Mouse (Mus musculus) neutrophil, adult 5-6 weeks (primary cell): ENCODE measurements around the gene Aicda. TPM values are rescaled to one million over a fixed set of nuclear protein-coding genes. Genes with fewer than 3 reads are reported as not detected.
"Not testable (repeated sequence)": the region's sequence is repeated elsewhere in the genome, so short reads cannot be mapped to it uniquely, and the experiment has no call there.

Experiments
- ATAC-seq: fragments of 151-379, 151-347 bp; 2 replicates; pipeline ENCODE4 v1.8.0; 2017; ENCODE audit warnings: mild to moderate bottlenecking, moderate TSS enrichment; ENCODE audit not compliant: insufficient number of reproducible peaks, poor library complexity, low FRiP score, severe bottlenecking; ENCODE audit errors: extremely low read depth
- total RNA-seq: library from RNA; stranded (forward); fragments of 200-1000 nt; gene quantifications from 2 replicates; pipeline ENCODE4 v1.2.3, GENCODE M21; 2017

Aicda gene
- total RNA-seq, 1 experiment from 2014 or later, result 0.58 TPM

DNA sequence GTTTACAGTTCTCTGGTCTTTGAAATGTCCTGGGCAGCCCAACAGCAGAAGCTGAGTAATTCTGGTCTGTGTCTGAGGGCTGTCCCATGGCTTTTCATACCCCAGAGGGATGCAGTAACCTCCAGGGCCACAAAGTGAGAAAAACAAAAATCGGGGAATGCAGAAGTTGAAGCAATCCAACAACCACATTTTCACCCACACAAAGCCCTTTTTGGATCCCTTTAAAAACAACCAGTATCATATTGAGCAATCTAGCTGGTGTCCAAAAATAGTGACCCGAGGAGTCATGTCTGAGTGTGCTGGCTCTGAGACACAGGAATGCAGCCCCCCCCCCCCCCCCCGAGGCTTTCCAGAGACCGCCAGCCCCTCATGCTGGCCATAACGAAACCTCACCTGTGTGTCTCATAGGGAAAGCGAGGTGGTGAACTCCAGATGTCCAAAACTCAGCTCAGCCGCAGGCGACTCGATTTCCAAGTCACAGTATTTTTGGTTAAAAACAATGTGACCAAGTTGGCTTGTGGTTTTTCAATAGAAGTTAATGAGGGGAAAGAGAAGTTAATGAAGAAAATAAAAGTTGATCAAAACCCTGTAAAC, 8.2 kb upstream of the Aicda start:
- ATAC-seq, result no peak

GRCm38 (mm10) chr6:122545948-122546347, 7.7 kb upstream of the Aicda start:
- ATAC-seq, result no peak

DNA sequence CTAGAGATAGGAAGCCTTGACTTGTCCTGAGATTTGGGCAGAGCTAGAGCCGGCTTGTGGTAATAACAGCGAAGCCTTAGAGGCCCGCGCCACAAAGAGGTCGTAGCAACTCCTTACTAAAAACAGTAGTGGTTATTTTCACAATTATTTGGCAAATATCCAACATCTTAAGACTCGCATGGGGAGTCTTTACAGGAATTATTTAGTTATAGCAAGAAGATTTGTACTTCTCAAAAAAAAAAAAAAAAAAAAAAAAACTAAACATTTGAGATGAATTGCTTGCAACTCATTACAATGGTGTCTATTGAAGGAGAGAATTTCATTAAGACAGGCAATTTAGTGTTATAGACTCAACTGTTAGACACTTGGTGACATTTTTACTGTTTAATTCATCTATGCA, 501 bp downstream of the Aicda start:
- no peak for ATAC-seq

GRCm38 (mm10) chr6:122555266-122555665, 1.7 kb downstream of the Aicda start:
- no peak for ATAC-seq

DNA sequence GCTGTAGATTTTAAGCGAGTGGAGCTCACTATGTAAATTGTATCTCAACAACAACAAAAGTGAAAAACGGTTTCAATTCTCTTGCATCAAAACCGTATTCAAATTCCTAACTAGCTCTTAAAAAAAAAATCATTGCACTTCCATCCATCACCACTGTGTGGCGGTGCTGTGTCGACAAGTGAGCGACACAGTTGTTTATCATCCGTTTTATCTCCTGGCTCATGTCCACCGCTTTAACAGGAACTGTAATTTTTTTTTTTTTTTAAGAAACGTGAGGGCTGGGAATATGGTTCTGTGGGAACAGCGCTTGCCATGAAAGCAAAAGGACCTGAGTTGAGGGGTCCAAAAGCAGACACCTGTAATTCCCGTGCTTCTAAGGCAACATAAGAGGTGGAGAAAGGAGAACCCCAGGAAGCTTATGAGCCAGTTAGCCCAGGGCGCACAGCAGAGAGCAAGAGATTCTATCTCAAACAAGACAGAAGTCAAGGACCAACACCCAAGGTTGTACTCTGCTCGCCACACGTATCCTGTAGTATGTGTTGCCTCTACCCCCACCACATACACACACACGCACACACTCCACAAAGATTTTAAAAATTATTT, 3.5 kb downstream of the Aicda start:
- ATAC-seq, result peak; percentile 81

- peak; percentile 75 for ATAC-seq
These were observed 6.8 kb downstream of the Aicda start for GRCm38 (mm10) chr6:122560427-122560826.

GRCm38 (mm10) chr6:122561005-122561404, 7.4 kb downstream of the Aicda start:
- no peak for ATAC-seq

- ATAC-seq, result peak; percentile 71
These were observed 8.9 kb downstream of the Aicda start for GRCm38 (mm10) chr6:122562463-122562862.

GRCm38 (mm10) chr6:122565070-122565784, 11.6 kb downstream of the Aicda start:
- peak; percentile 23; the same call in 1 of the 2 replicates for ATAC-seq

GRCm38 (mm10) chr6:122569113-122569512, 15.5 kb downstream of the Aicda start:
- ATAC-seq, result no peak

DNA sequence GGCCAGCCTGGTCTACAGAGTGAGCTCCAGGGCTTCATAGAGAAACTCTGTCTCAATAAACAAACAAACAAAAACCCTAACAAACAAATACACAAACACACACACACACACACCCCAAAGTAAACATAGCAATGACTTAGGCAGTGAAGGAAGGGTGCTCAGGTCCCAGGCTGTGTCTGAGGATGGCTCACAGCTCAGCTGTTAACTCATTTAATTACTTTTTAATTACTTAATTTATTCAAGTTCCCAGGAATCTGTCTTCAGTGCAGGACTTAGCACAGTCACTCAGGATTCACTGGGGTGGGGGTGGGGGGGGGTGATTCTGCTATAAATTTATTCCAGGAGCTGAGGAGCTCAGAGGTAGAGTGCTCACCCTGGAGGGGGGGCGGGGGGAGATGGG, 16.2 kb downstream of the Aicda start:
- ATAC-seq, result no peak

- peak; percentile 77 for ATAC-seq
These were observed 17.4 kb downstream of the Aicda start for GRCm38 (mm10) chr6:122570695-122571616.

GRCm38 (mm10) chr6:122571617-122571959, 18.0 kb downstream of the Aicda start:
- ATAC-seq, result no peak

- not testable (repeated sequence) for ATAC-seq
These were observed 21.4 kb downstream of the Aicda start for GRCm38 (mm10) chr6:122575037-122575436.

DNA sequence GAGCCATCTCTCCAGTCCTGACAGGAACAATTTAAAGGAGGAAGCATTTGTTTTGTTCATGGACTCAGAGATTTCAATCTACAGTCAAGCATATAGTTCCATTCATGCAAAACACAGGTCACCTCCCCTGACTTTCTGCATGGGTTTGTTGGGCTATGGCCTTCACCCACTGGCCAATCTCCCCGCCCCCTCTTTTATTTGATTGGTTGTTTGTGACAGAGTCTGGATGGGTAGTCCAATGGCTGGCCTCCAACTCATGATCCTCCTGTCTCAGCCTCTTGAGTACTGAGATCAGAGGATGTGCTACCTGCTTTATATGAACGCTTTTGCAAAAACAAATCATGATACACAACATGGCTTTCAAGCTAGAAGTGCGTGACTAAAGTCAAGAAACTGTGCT, 23.4 kb downstream of the Aicda start:
- no peak for ATAC-seq

DNA sequence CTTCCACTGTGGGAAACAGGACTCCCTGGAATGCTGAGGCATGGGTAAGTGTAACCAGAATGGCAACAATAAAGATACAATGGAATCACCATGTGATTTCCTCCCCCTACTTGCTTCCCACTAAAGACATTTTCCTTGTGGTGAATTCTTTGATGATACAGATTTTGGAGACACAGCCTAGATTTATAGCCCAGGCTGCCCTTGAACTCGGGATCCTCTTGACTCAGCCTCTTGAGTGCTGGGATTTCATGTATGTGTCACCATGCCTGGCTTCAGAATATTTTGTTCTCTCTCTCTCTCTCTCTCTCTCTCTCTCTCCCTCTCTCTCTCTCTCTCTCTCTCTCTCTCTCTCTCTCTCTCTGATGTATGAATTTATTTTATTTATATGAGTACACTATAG, 25.5 kb downstream of the Aicda start:
- ATAC-seq, result no peak

DNA sequence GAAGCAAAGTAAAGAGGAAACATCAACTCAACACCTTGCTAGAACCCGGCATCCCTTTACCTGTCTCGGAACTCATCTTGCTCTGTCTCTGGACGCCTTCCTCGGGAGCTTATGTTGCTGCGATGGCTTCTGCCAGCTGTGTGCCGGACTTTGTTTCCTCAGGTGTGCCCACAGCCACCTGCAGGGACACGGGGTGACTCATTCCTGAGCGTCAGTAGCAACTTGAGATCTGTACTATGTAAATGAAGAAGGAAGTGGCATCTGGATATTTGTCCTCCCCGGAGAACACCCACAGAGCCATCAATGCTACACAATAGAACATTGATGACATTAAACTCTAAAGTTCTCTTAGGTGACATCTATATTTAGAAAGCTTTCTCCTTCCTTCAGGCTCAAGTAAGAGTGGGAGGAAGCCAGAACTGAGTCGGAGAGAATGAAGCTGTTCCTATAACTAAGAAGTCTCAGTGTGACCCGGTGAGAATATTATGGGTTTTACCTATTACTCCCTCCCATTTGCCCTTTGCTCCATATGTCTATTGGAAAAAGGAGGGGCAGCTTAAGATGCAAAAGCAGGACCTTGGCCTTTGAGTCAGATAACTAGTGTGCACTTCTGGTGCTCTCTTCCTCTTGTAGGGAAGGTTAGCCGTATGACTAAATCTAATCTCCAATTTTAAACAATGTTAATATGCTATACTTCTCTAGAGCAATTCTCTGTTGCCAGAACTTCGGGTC, 37.6 kb downstream of the Aicda start:
- no peak for ATAC-seq

GRCm38 (mm10) chr6:122592905-122593304, 39.3 kb downstream of the Aicda start:
- ATAC-seq, result peak; percentile 45; the same call in 1 of the 2 replicates

- peak; percentile 24; the same call in 1 of the 2 replicates for ATAC-seq
These were observed 42.0 kb downstream of the Aicda start for GRCm38 (mm10) chr6:122595637-122596036.
